Mouse (Mus musculus): Measurements from ENCODE around the gene Sdf4. TPM values are rescaled to one million over a fixed set of nuclear protein-coding genes. Genes with fewer than 3 reads are reported as not detected.

Sdf4 gene
- total RNA-seq, 2 experiments from 2014 or later, result 63.1 to 68.4 TPM

DNA sequence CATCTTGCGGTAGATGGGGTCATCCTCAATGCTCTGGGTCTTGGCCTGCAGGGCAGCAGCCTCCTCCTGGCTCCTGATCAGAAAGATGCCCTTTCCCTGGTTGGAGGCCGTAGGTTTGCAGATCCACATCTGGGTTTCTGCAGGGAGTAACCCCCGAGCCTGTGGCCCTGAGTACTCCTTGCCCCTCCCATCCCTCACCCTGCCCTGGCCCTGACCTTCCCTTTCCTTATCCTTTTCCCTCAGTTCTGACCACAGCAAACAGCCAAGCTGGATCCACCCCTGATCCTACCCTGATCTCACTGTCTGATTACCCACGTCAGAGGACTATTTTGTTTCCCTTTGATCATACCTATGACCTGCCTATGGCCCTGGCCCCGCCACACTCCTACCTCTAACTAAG lies 52.1 kb downstream of the Sdf4 start:
- intact Hi-C loops (cut with DNase I), result no loop called here
- no peak for DNase-seq

- DNase-seq, result no peak
- intact Hi-C loops (cut with DNase I), result no loop called here
Measured at GRCm38 (mm10) chr4:156049779-156050178, 57.1 kb downstream of the Sdf4 start.

GRCm38 (mm10) chr4:156050391-156050980 lies 57.8 kb downstream of the Sdf4 start:
- intact Hi-C loops (cut with DNase I), result no loop called here
- DNase-seq, result no peak

DNA sequence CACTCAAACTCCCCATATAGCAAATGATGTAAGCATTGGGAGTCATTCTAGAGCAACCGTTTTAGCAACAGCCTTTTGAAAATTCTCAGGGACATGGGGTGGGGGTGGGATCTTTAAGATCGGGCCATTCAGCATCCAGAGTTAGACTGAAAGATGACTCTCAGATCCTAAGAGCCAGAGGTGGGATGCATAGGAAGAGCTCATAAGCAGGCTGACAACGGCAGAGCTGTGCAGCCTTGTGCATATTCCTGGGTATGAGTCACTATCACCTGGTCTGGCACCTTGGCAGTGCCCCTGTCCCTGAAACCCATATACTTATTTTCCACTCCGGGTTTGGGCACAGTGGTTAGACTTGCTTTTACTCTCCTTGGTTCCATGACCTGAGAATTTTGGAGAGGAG lies 60.4 kb downstream of the Sdf4 start:
- intact Hi-C loops (cut with DNase I), result no loop called here
- DNase-seq, result no peak

DNA sequence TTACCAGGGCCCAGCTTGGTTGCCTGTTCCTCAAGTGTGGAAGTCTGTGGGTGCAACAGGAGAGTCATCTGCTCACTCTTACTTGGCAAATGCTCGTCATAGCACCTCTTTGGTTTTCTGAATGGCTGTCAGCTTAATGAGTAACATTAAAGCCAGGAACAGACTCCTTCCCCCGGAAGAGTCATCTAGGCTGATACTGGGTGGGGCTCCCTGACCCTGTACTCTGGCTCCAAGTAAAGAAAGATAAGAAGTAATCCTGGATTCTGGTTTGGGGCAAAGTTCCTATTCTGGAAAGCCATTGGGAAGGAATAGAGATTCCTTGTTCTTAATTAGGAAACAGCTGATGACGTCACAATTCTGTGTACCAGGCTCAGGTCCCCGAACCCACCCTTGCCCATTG lies 61.5 kb downstream of the Sdf4 start:
- intact Hi-C loops (cut with DNase I), result no loop called here
- DNase-seq, result no peak

DNA sequence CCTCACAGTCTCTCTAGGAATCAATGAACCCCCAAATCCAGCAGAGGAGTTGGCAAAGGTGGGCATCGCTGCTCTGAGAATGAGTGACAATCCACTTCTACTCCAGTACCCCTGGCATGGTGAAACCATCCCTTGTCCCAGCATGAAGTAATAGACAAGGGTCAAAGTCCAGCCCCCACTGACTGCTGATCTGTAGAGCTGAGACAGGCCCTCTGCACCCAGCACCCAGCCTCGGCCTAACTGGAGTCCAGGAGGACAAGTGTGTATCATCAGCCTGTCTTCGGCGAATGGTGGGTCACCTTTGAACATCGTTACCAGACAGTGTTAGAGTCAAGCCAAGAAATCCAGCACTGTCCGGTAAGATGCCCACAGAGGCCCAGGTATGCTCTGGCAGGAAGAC lies 61.9 kb downstream of the Sdf4 start:
- no peak for DNase-seq
- intact Hi-C loops (cut with DNase I), result no loop called here

GRCm38 (mm10) chr4:156055173-156055572 lies 62.5 kb downstream of the Sdf4 start:
- intact Hi-C loops (cut with DNase I), result no loop called here

GRCm38 (mm10) chr4:156057702-156058101 lies 65.0 kb downstream of the Sdf4 start:
- DNase-seq, result no peak
- intact Hi-C loops (cut with DNase I), result no loop called here

More at GRCm38 (mm10) chr4:156055173-156055572, 62.5 kb downstream of the Sdf4 start:
- DNase-seq, result no peak

DNA sequence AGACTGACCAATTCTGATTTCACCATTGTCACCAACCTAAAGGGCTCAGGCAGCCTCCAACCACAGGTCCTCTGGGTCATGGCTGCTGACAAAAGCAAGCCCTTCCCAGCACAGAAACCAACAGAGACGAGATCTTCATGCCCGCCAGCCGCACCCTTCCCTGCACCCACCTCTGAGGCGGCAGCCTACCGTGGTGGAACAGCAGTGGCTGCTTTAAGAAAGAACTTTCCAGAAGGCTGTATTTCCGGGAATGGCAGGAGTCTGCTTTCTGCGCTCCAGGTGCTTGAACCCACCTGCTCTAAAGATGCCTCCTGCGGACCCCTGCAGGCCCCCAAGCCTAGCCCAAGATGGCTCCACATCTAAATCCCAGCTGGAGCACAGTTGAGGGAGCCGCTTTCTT lies 66.2 kb downstream of the Sdf4 start:
- DNase-seq, result no peak
- intact Hi-C loops (cut with DNase I), result no loop called here

DNA sequence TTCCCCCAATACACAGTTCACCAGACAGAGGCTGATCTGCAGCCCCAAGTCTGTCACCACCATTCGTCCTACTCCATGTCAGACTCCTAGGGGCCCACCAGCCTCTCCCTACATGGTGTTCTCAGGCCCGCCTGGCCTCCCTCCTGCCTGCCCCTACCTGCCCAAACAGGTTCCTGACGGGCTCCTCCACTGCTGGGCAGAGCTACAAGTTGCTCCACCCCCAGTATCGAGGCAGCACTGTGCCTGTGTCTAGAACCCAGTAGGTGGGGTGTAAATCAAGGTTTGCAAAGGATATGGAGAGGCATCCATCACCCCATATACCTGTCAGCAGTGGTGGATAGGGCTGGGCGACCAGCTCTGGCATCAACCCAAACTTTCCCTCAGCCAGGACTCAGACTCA lies 66.6 kb downstream of the Sdf4 start, which contains the start of gene Ttll10:
Gene Ttll10, minus strand, starts transcription at position 154 of the 400 bp plus-strand sequence.
- intact Hi-C loops (cut with DNase I), result no loop called here
- no peak for DNase-seq

GRCm38 (mm10) chr4:156059713-156060112 lies 67.0 kb downstream of the Sdf4 start:
- DNase-seq, result no peak
- intact Hi-C loops (cut with DNase I), result no loop called here

Small RNAs within 50 kb of the gene (microRNA-seq; reads per million reads assigned to microRNA genes)
- 4.3 to 4.5 reads per million in 2 experiments for gene Mir200a
- gene Mir200b, result 2.2 to 4.7 reads per million in 2 experiments
- 3.7 to 3.9 reads per million in 2 experiments for gene Mir429

Other genes with a start within 250 kb of the Sdf4 start
- gene Atad3a, start 231.8 kb upstream of the Sdf4 start, total RNA-seq (2021), result 10 to 100 TPM; 23.7 to 26.6 TPM
- 1 to 10 TPM; 4.6 to 4.7 TPM for gene Vwa1, start 218.2 kb upstream of the Sdf4 start, total RNA-seq (2021)
- under 1 TPM; 0.67 to 0.87 TPM for gene Tmem88b, start 207.0 kb upstream of the Sdf4 start, total RNA-seq (2021)
- not detected for gene Ankrd65, start 202.4 kb upstream of the Sdf4 start, total RNA-seq (2021)
- 10 to 100 TPM; 38.3 to 49.1 TPM for gene Mrpl20, start 190.0 kb upstream of the Sdf4 start, total RNA-seq (2021)
- 10 to 100 TPM; 19.7 to 23.7 TPM for gene Ccnl2, start 180.4 kb upstream of the Sdf4 start, total RNA-seq (2021)
- 10 to 100 TPM; 67.3 to 73.1 TPM for gene Aurkaip1, start 161.6 kb upstream of the Sdf4 start, total RNA-seq (2021)
- 10 to 100 TPM; 29.9 to 32.7 TPM for gene Mxra8, start 153.2 kb upstream of the Sdf4 start, total RNA-seq (2021)
- gene Dvl1, start 145.5 kb upstream of the Sdf4 start, total RNA-seq (2021), result 100 to 1,000 TPM; 104 to 110 TPM
- gene Tas1r3, start 129.5 kb upstream of the Sdf4 start, total RNA-seq (2021), result under 1 TPM in 1 of 2 experiments, not detected in 1; 0.07 TPM
- gene Cptp, start 123.4 kb upstream of the Sdf4 start, total RNA-seq (2021), result 10 to 100 TPM; 14.5 to 16.0 TPM
- 10 to 100 TPM; 11.9 to 15.4 TPM for gene Ints11, start 123.3 kb upstream of the Sdf4 start, total RNA-seq (2021)
- 10 to 100 TPM; 11.4 to 12.8 TPM for gene Pusl1, start 101.1 kb upstream of the Sdf4 start, total RNA-seq (2021)
- 1 to 10 TPM; 7.4 to 7.8 TPM for gene Acap3, start 101.0 kb upstream of the Sdf4 start, total RNA-seq (2021)
- gene Ube2j2, start 49.0 kb upstream of the Sdf4 start, total RNA-seq (2021), result 10 to 100 TPM; 53.3 to 61.5 TPM
- 10 to 100 TPM; 13.1 to 21.3 TPM for gene C1qtnf12, start 30.6 kb upstream of the Sdf4 start, total RNA-seq (2021)
- gene B3galt6, start 223 bp upstream of the Sdf4 start, total RNA-seq (2021), result 1 to 10 TPM; 1.1 to 1.5 TPM
- under 1 TPM; 0.59 to 0.94 TPM for gene Tnfrsf4, start 21.0 kb downstream of the Sdf4 start, total RNA-seq (2021)
- gene Tnfrsf18, start 33.3 kb downstream of the Sdf4 start, total RNA-seq (2021), result under 1 TPM in 1 of 2 experiments, not detected in 1; 0.48 TPM
- gene Ttll10, start 66.5 kb downstream of the Sdf4 start, total RNA-seq (2021), result not detected
- 1 to 10 TPM; 3.1 to 4.7 TPM for gene 9430015G10Rik, start 117.1 kb downstream of the Sdf4 start, total RNA-seq (2021)
- gene Rnf223, start 137.6 kb downstream of the Sdf4 start, total RNA-seq (2021), result not detected
- 1 to 10 TPM; 7.0 to 8.6 TPM for gene Agrn, start 204.6 kb downstream of the Sdf4 start, total RNA-seq (2021)
- 1 to 10 TPM in 1 of 2 experiments, under 1 TPM in 1; 0.97 to 1.1 TPM for gene Isg15, start 207.9 kb downstream of the Sdf4 start, total RNA-seq (2021)
- gene AW011738, start 210.4 kb downstream of the Sdf4 start, total RNA-seq (2021), result 1 to 10 TPM; 2.8 to 4.4 TPM
- gene Perm1, start 223.0 kb downstream of the Sdf4 start, total RNA-seq (2021), result 100 to 1,000 TPM; 144 to 172 TPM
- gene Plekhn1, start 242.0 kb downstream of the Sdf4 start, total RNA-seq (2021), result 1 to 10 TPM; 5.0 to 5.9 TPM
- gene Noc2l, start 243.1 kb downstream of the Sdf4 start, total RNA-seq (2021), result 10 to 100 TPM; 25.2 to 29.4 TPM